Mouse (Mus musculus): Measurements from ENCODE around the gene Cldn34b4. TPM values are rescaled to one million over a fixed set of nuclear protein-coding genes. Genes with fewer than 3 reads are reported as not detected.

Cldn34b4 gene
- 75.6 TPM for polyA plus RNA-seq (2014; fragmentation: Illumina TruSeq; extraction: RNeasy Lipid Tissue Mini Kit (QIAGEN cat#74804); ENCODE audit: low read depth, low replicate concordance)

GRCm38 (mm10) chrX:76393050-76393449 lies at the start of gene Cldn34b4:
Gene Cldn34b4 (plus strand): TSS chrX:76393350.

Other genes with a start within 250 kb of the Cldn34b4 start
- gene Cldn34b3, start 129.0 kb upstream of the Cldn34b4 start, polyA plus RNA-seq (2014; fragmentation: Illumina TruSeq; extraction: RNeasy Lipid Tissue Mini Kit (QIAGEN cat#74804); ENCODE audit: low read depth, low replicate concordance), result 21.0 TPM
- gene Cldn34d, start 209.6 kb downstream of the Cldn34b4 start, polyA plus RNA-seq (2014; fragmentation: Illumina TruSeq; extraction: RNeasy Lipid Tissue Mini Kit (QIAGEN cat#74804); ENCODE audit: low read depth, low replicate concordance), result 63.5 TPM

All from testis, adult 10 weeks (tissue).